Mouse (Mus musculus): ENCODE data around the gene Pofut2. TPM values are rescaled to one million over a fixed set of nuclear protein-coding genes. Genes with fewer than 3 reads are reported as not detected.

Gene Pofut2
- polyA plus RNA-seq, 1 experiment from 2014 or later, result 74.5 TPM

- H3K4me1 ChIP-seq, result peaks cover 23% of the 10 kb centered on the region
- no peaks in the 10 kb centered on the region for H3K36me3 ChIP-seq (replicated peaks)
- 65% methylated on average over 5 of the region's 5 CpGs for WGBS
- no peaks in the 10 kb centered on the region for H3K9me3 ChIP-seq
- no peak overlapping the region for H3K4me3 ChIP-seq
- no peak for DNase-seq (ENCODE audit: low spot score)
- no peaks in the 10 kb centered on the region for H3K27me3 ChIP-seq (replicated peaks; ENCODE audit: low read depth, poor library complexity, severe bottlenecking)
- H3K27ac ChIP-seq (replicated peaks), result no peak overlapping the region
Measured at GRCm38 (mm10) chr10:77288639-77289195, 29.7 kb downstream of the Pofut2 start.

- Histone ChIP-seq H3K4me1 (peaks cover 14% of the 10 kb centered on the region), H3K36me3 (replicated peaks) (peaks cover under 1% of the 10 kb centered on the region; the same call in 1 of the 2 replicates), H3K9me3 (no peaks in the 10 kb centered on the region), H3K4me3 (no peak overlapping the region), H3K27ac (replicated peaks) (no peak overlapping the region), H3K27me3 (replicated peaks; ENCODE audit: low read depth, poor library complexity, severe bottlenecking) (no peaks in the 10 kb centered on the region)
- no peak for DNase-seq (ENCODE audit: low spot score)
- WGBS, result 92% methylated on average over 8 of the region's 8 CpGs
Measured at GRCm38 (mm10) chr10:77289559-77289958, 30.5 kb downstream of the Pofut2 start.

GRCm38 (mm10) chr10:77290624-77291366 is 31.8 kb downstream of the Pofut2 start:
- no peaks in the 10 kb centered on the region for H3K27me3 ChIP-seq (replicated peaks; ENCODE audit: low read depth, poor library complexity, severe bottlenecking)
- DNase-seq (ENCODE audit: low spot score), result no peak
- H3K36me3 ChIP-seq (replicated peaks), result peaks cover 5% of the 10 kb centered on the region; the same call in 1 of the 2 replicates
- no peak overlapping the region for H3K27ac ChIP-seq (replicated peaks)
- H3K4me3 ChIP-seq, result no peak overlapping the region
- H3K9me3 ChIP-seq, result no peaks in the 10 kb centered on the region
- H3K4me1 ChIP-seq, result peaks cover 9% of the 10 kb centered on the region; the same call in 1 of the 2 replicates
- 80% methylated on average over 17 of the region's 17 CpGs for WGBS

GRCm38 (mm10) chr10:77294691-77295090 is 35.7 kb downstream of the Pofut2 start:
- Histone ChIP-seq H3K9me3 (no peaks in the 10 kb centered on the region), H3K27ac (replicated peaks) (no peak overlapping the region), H3K36me3 (replicated peaks) (peaks cover 5% of the 10 kb centered on the region; the same call in 1 of the 2 replicates), H3K4me3 (no peak overlapping the region), H3K27me3 (replicated peaks; ENCODE audit: low read depth, poor library complexity, severe bottlenecking) (no peaks in the 10 kb centered on the region), H3K4me1 (no peaks in the 10 kb centered on the region)
- no peak for DNase-seq (ENCODE audit: low spot score)
- WGBS, result 91% methylated on average over 12 of the region's 12 CpGs

- no peak overlapping the region for H3K27ac ChIP-seq (replicated peaks)
- H3K4me3 ChIP-seq, result no peak overlapping the region
- H3K27me3 ChIP-seq (replicated peaks; ENCODE audit: low read depth, poor library complexity, severe bottlenecking), result no peaks in the 10 kb centered on the region
- H3K9me3 ChIP-seq, result no peaks in the 10 kb centered on the region
- WGBS, result 89% methylated on average over 8 of the region's 8 CpGs
- DNase-seq (ENCODE audit: low spot score), result no peak
- no peaks in the 10 kb centered on the region for H3K4me1 ChIP-seq
- H3K36me3 ChIP-seq (replicated peaks), result peaks cover 12% of the 10 kb centered on the region; the same call in 1 of the 2 replicates
Measured at GRCm38 (mm10) chr10:77298621-77299020, 39.6 kb downstream of the Pofut2 start.

GRCm38 (mm10) chr10:77299194-77299593 is 40.2 kb downstream of the Pofut2 start:
- Histone ChIP-seq H3K27ac (replicated peaks) (no peak overlapping the region), H3K27me3 (replicated peaks; ENCODE audit: low read depth, poor library complexity, severe bottlenecking) (no peaks in the 10 kb centered on the region), H3K4me3 (no peak overlapping the region), H3K4me1 (no peaks in the 10 kb centered on the region), H3K36me3 (replicated peaks) (peaks cover 12% of the 10 kb centered on the region; the same call in 1 of the 2 replicates), H3K9me3 (no peaks in the 10 kb centered on the region)
- WGBS, result 74% methylated on average over 2 of the region's 2 CpGs
- no peak for DNase-seq (ENCODE audit: low spot score)

GRCm38 (mm10) chr10:77300237-77300933 is 41.4 kb downstream of the Pofut2 start:
- 89% methylated on average over 8 of the region's 8 CpGs for WGBS
- no peak for DNase-seq (ENCODE audit: low spot score)
- peaks cover 6% of the 10 kb centered on the region; the same call in 1 of the 2 replicates for H3K36me3 ChIP-seq (replicated peaks)
- no peak overlapping the region for H3K27ac ChIP-seq (replicated peaks)
- H3K27me3 ChIP-seq (replicated peaks; ENCODE audit: low read depth, poor library complexity, severe bottlenecking), result no peaks in the 10 kb centered on the region
- H3K4me1 ChIP-seq, result peaks cover 5% of the 10 kb centered on the region; the same call in 1 of the 2 replicates
- no peak overlapping the region for H3K4me3 ChIP-seq
- no peaks in the 10 kb centered on the region for H3K9me3 ChIP-seq

- DNase-seq (ENCODE audit: low spot score), result no peak
- WGBS, result 84% methylated on average over 4 of the region's 4 CpGs
Measured at GRCm38 (mm10) chr10:77300934-77301297, 41.9 kb downstream of the Pofut2 start.

GRCm38 (mm10) chr10:77304362-77304761 is 45.3 kb downstream of the Pofut2 start:
- H3K9me3 ChIP-seq, result no peaks in the 10 kb centered on the region
- 71% methylated on average over 3 of the region's 3 CpGs for WGBS
- no peak for DNase-seq (ENCODE audit: low spot score)
- H3K4me1 ChIP-seq, result peaks cover 7% of the 10 kb centered on the region; the same call in 1 of the 2 replicates
- H3K36me3 ChIP-seq (replicated peaks), result peaks cover 6% of the 10 kb centered on the region; the same call in 1 of the 2 replicates
- no peaks in the 10 kb centered on the region for H3K27me3 ChIP-seq (replicated peaks; ENCODE audit: low read depth, poor library complexity, severe bottlenecking)
- no peak overlapping the region for H3K4me3 ChIP-seq
- no peak overlapping the region for H3K27ac ChIP-seq (replicated peaks)

More at GRCm38 (mm10) chr10:77300934-77301297, 41.9 kb downstream of the Pofut2 start:
- Histone ChIP-seq H3K9me3 (no peaks in the 10 kb centered on the region), H3K4me3 (no peak overlapping the region), H3K27me3 (replicated peaks; ENCODE audit: low read depth, poor library complexity, severe bottlenecking) (no peaks in the 10 kb centered on the region), H3K4me1 (peaks cover 7% of the 10 kb centered on the region; the same call in 1 of the 2 replicates), H3K27ac (replicated peaks) (no peak overlapping the region), H3K36me3 (replicated peaks) (peaks cover 6% of the 10 kb centered on the region; the same call in 1 of the 2 replicates)

- Histone ChIP-seq H3K27ac (replicated peaks) (no peak overlapping the region), H3K4me3 (no peak overlapping the region), H3K36me3 (replicated peaks) (peaks cover 6% of the 10 kb centered on the region; the same call in 1 of the 2 replicates), H3K4me1 (peaks cover 7% of the 10 kb centered on the region; the same call in 1 of the 2 replicates), H3K27me3 (replicated peaks; ENCODE audit: low read depth, poor library complexity, severe bottlenecking) (no peaks in the 10 kb centered on the region), H3K9me3 (no peaks in the 10 kb centered on the region)
- 33% methylated on average over 4 of the region's 4 CpGs for WGBS
- DNase-seq (ENCODE audit: low spot score), result no peak
Measured at GRCm38 (mm10) chr10:77304840-77305533, 46.0 kb downstream of the Pofut2 start.

GRCm38 (mm10) chr10:77305766-77306165 is 46.7 kb downstream of the Pofut2 start:
- H3K4me3 ChIP-seq, result no peak overlapping the region
- no peaks in the 10 kb centered on the region for H3K9me3 ChIP-seq
- peaks cover 7% of the 10 kb centered on the region; the same call in 1 of the 2 replicates for H3K4me1 ChIP-seq
- peaks cover 6% of the 10 kb centered on the region; the same call in 1 of the 2 replicates for H3K36me3 ChIP-seq (replicated peaks)
- H3K27me3 ChIP-seq (replicated peaks; ENCODE audit: low read depth, poor library complexity, severe bottlenecking), result no peaks in the 10 kb centered on the region
- H3K27ac ChIP-seq (replicated peaks), result no peak overlapping the region
- DNase-seq (ENCODE audit: low spot score), result no peak
- 85% methylated on average over 8 of the region's 8 CpGs for WGBS

GRCm38 (mm10) chr10:77308978-77309377 is 50.0 kb downstream of the Pofut2 start:
- peaks cover 7% of the 10 kb centered on the region; the same call in 1 of the 2 replicates for H3K4me1 ChIP-seq
- no peak overlapping the region for H3K27ac ChIP-seq (replicated peaks)
- H3K36me3 ChIP-seq (replicated peaks), result no peaks in the 10 kb centered on the region
- no peak for DNase-seq (ENCODE audit: low spot score)
- 75% methylated on average over 10 of the region's 10 CpGs for WGBS
- H3K9me3 ChIP-seq, result no peaks in the 10 kb centered on the region
- no peak overlapping the region for H3K4me3 ChIP-seq
- H3K27me3 ChIP-seq (replicated peaks; ENCODE audit: low read depth, poor library complexity, severe bottlenecking), result no peaks in the 10 kb centered on the region
